Mouse (Mus musculus): ENCODE results near the gene Lrrc1. TPM values are rescaled to one million over a fixed set of nuclear protein-coding genes. Genes with fewer than 3 reads are reported as not detected.

Gene Lrrc1
- polyA plus RNA-seq, 1 experiment from 2014 or later, result 5.8 TPM

GRCm38 (mm10) chr9:77556435-77556834 is 11.8 kb upstream of the Lrrc1 start:
- WGBS, result 71% methylated on average over 9 of the region's 9 CpGs
- H3K9me3 ChIP-seq (ENCODE audit: control insufficient read depth, low read length), result no peaks in the 10 kb centered on the region
- no peaks in the 10 kb centered on the region for H3K36me3 ChIP-seq (ENCODE audit: control insufficient read depth, insufficient read depth, low read length)
- no peak overlapping the region for H3K4me2 ChIP-seq
- H3K9ac ChIP-seq (ENCODE audit: low read depth, low read length), result no peak overlapping the region
- no peak overlapping the region for H3K27ac ChIP-seq (ENCODE audit: low read depth, low read length)
- ATAC-seq (replicated peaks; ENCODE audit: low FRiP score), result no peak; the same call in 1 of the 2 replicates
- no peaks in the 10 kb centered on the region for H3K4me1 ChIP-seq (replicated peaks; ENCODE audit: control insufficient read depth, insufficient read depth, low read length)
- H3K27me3 ChIP-seq (replicated peaks; ENCODE audit: control insufficient read depth, insufficient read depth, low read length), result no peaks in the 10 kb centered on the region
- DNase-seq (ENCODE audit: low spot score), result no peak
- no peak overlapping the region for H3K4me3 ChIP-seq (ENCODE audit: low read depth, low read length)

- Histone ChIP-seq H3K4me3 (ENCODE audit: low read depth, low read length) (no peak overlapping the region), H3K27ac (ENCODE audit: low read depth, low read length) (no peak overlapping the region), H3K4me2 (no peak overlapping the region), H3K36me3 (ENCODE audit: control insufficient read depth, insufficient read depth, low read length) (no peaks in the 10 kb centered on the region), H3K9ac (ENCODE audit: low read depth, low read length) (no peak overlapping the region), H3K27me3 (replicated peaks; ENCODE audit: control insufficient read depth, insufficient read depth, low read length) (no peaks in the 10 kb centered on the region), H3K9me3 (ENCODE audit: control insufficient read depth, low read length) (no peaks in the 10 kb centered on the region), H3K4me1 (replicated peaks; ENCODE audit: control insufficient read depth, insufficient read depth, low read length) (no peaks in the 10 kb centered on the region)
- no peak for ATAC-seq (replicated peaks; ENCODE audit: low FRiP score)
- 74% methylated on average over 2 of the region's 2 CpGs for WGBS
- DNase-seq (ENCODE audit: low spot score), result no peak
Observed at GRCm38 (mm10) chr9:77553465-77553864, 8.8 kb upstream of the Lrrc1 start.

DNA sequence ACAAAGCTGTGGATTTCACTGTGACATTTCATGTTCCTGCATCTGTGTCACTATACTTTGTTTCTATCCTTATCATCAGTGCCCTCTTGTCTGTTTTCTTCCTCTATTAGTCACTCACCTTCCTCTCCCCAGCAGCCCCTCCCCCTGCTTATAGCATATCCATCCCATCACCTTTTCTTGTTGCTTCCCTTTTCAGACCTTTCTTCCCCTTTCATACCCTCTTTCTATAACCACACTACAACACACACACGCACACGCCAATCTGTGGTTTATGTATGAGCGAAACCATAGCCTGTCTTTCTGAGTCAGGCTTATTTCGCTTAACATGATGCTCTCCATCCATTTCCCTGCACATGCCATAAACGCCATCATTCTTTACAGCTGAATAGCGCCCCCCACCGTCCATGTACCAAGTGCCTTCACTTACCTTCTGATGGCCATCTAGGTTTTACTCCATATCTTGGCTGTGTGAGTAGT is 6.4 kb upstream of the Lrrc1 start:
- Histone ChIP-seq H3K27me3 (replicated peaks; ENCODE audit: control insufficient read depth, insufficient read depth, low read length) (no peaks in the 10 kb centered on the region), H3K27ac (ENCODE audit: low read depth, low read length) (no peak overlapping the region), H3K4me3 (ENCODE audit: low read depth, low read length) (no peak overlapping the region), H3K9me3 (ENCODE audit: control insufficient read depth, low read length) (no peaks in the 10 kb centered on the region), H3K9ac (ENCODE audit: low read depth, low read length) (no peak overlapping the region), H3K4me1 (replicated peaks; ENCODE audit: control insufficient read depth, insufficient read depth, low read length) (no peaks in the 10 kb centered on the region), H3K4me2 (no peak overlapping the region), H3K36me3 (ENCODE audit: control insufficient read depth, insufficient read depth, low read length) (no peaks in the 10 kb centered on the region)
- 40% methylated on average over 7 of the region's 7 CpGs for WGBS
- DNase-seq (ENCODE audit: low spot score), result no peak
- ATAC-seq (replicated peaks; ENCODE audit: low FRiP score), result no peak

DNA sequence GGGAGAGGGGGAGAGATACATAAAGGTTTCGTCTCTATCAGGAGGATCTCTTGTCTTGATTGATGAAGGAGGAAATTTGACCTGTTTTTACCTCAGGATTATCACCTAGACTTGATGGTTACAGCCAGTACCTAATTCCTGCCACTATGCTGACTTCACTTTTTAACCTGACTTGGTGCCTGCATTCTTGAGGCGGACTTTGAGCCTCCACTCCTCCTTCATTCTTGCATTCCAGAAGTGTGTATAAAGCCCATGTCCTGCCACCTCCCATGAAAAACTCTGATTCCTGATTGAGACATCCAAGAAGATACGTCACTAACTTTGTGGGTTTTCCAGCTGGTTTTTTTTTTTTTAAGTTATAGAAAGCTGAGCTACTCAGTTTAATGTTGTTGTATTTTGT is 1.3 kb upstream of the Lrrc1 start:
- Histone ChIP-seq H3K27me3 (replicated peaks; ENCODE audit: control insufficient read depth, insufficient read depth, low read length) (no peaks in the 10 kb centered on the region), H3K27ac (ENCODE audit: low read depth, low read length) (no peak overlapping the region), H3K36me3 (ENCODE audit: control insufficient read depth, insufficient read depth, low read length) (no peaks in the 10 kb centered on the region), H3K9me3 (ENCODE audit: control insufficient read depth, low read length) (no peaks in the 10 kb centered on the region), H3K4me2 (peak overlapping the region; percentile 98; the same call in 1 of the 2 replicates), H3K4me1 (replicated peaks; ENCODE audit: control insufficient read depth, insufficient read depth, low read length) (peaks cover 13% of the 10 kb centered on the region), H3K4me3 (ENCODE audit: low read depth, low read length) (no peak overlapping the region), H3K9ac (ENCODE audit: low read depth, low read length) (no peak overlapping the region)
- WGBS, result 49% methylated on average over 3 of the region's 3 CpGs
- DNase-seq (ENCODE audit: low spot score) (no peak), ATAC-seq (replicated peaks; ENCODE audit: low FRiP score) (no peak)

DNA sequence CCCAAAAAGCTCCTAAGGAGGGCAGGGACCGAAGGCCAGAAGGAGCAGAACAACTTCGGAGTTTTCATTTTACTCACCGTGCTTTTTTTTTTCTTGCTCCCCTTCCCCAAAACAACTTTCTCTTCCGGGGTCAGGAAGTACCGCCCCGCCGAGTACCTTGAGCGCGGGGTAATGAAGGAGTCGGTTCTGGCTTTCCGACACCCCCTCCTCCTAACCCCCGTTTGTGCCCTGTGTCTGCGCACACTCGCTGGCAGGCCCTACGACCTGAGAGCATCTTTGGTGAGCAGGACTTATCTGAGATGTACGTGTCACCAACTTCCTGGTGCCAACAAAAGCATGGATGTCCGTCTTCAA is 375 bp upstream of the Lrrc1 start:
- Histone ChIP-seq H3K9ac (ENCODE audit: low read depth, low read length) (peak overlapping the region; percentile 75), H3K27ac (ENCODE audit: low read depth, low read length) (no peak overlapping the region)
- ATAC-seq (replicated peaks; ENCODE audit: low FRiP score), result no peak

DNA sequence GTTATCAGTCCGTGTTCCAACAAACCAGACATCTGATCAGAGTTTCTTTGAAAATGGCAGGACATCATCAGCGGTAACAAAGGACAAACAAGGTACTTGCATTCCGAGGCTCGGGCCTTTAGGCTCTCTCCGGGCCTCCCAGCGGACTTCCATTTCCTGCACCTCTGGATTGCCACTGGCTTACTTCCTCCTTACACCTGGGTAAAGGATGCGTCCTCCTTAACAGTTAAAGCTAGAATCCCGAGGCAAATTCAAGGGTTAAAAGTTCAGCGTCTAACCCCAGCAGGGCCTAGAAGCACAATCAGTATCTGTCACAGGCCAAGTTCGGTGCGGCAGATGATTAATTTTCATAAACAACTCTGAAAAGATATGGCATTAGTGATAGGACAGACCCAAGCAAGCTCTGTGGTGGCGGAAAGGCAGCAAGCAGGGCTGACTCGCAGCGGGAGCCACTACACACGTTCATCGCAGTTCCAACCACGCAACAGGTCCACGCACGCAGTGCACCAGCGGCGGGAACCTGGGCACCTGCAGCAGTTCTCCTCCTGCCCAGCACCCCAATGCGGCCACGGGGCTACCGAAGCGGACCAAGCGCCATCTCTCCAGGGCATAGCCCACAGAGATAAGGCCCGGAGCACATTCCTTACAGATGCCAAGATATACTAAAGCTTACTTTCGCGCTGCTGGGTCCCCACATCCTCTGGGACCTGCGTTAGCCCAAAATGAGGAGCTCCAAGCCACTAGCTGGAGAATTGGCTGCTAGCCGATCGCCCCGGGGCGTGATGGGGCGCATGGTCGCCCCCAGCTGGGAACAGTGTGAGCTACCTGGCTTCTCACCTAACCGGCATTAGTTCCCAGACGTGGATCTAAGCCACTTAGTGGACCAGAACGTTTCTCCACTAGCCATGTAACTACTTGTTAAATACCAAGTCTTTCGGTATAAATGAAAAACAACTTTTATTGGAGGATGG is 1.0 kb downstream of the Lrrc1 start:
- H3K4me3 ChIP-seq (ENCODE audit: low read depth, low read length), result peak overlapping the region; percentile 81
- WGBS, result 1% methylated on average over 40 of the region's 40 CpGs
- H3K4me1 ChIP-seq (replicated peaks; ENCODE audit: control insufficient read depth, insufficient read depth, low read length), result peaks cover 13% of the 10 kb centered on the region
- DNase-seq (ENCODE audit: low spot score) (peak; percentile 63), ATAC-seq (replicated peaks; ENCODE audit: low FRiP score) (peak; percentile 60)
- no peak overlapping the region for H3K27ac ChIP-seq (ENCODE audit: low read depth, low read length)
- no peaks in the 10 kb centered on the region for H3K36me3 ChIP-seq (ENCODE audit: control insufficient read depth, insufficient read depth, low read length)
- H3K9ac ChIP-seq (ENCODE audit: low read depth, low read length), result peak overlapping the region; percentile 75
- no peaks in the 10 kb centered on the region for H3K27me3 ChIP-seq (replicated peaks; ENCODE audit: control insufficient read depth, insufficient read depth, low read length)
- H3K9me3 ChIP-seq (ENCODE audit: control insufficient read depth, low read length), result no peaks in the 10 kb centered on the region
- peak overlapping the region; percentile 98 for H3K4me2 ChIP-seq

More for the DNA sequence above, 375 bp upstream of the Lrrc1 start:
- Histone ChIP-seq H3K4me1 (replicated peaks; ENCODE audit: control insufficient read depth, insufficient read depth, low read length) (peaks cover 13% of the 10 kb centered on the region), H3K36me3 (ENCODE audit: control insufficient read depth, insufficient read depth, low read length) (no peaks in the 10 kb centered on the region), H3K27me3 (replicated peaks; ENCODE audit: control insufficient read depth, insufficient read depth, low read length) (no peaks in the 10 kb centered on the region), H3K9me3 (ENCODE audit: control insufficient read depth, low read length) (no peaks in the 10 kb centered on the region), H3K4me3 (ENCODE audit: low read depth, low read length) (peak overlapping the region; percentile 81), H3K4me2 (peak overlapping the region; percentile 98)
- WGBS, result 1% methylated on average over 17 of the region's 17 CpGs
- no peak for DNase-seq (ENCODE audit: low spot score)

DNA sequence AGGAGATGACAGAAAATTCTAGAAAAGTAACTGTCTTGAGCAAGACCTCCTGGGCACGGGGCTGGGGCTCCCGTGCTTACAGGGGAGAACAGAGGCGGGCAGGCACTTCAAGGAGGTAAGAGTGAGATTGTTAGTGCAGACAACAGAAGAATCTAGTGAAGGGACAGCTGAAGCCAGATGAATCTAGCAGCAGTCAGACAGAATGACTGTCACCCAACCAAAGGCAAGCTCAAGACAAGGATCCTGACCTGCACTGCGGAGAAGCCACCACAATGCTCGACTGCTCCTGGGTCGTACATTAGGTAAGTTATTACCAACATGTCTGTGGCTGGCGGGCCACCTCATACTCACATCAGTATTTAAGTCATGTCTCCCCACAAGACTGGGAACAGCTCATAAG is 3.1 kb downstream of the Lrrc1 start:
- Histone ChIP-seq H3K9ac (ENCODE audit: low read depth, low read length) (no peak overlapping the region), H3K4me1 (replicated peaks; ENCODE audit: control insufficient read depth, insufficient read depth, low read length) (peaks cover 18% of the 10 kb centered on the region), H3K27ac (ENCODE audit: low read depth, low read length) (no peak overlapping the region), H3K36me3 (ENCODE audit: control insufficient read depth, insufficient read depth, low read length) (no peaks in the 10 kb centered on the region), H3K4me3 (ENCODE audit: low read depth, low read length) (no peak overlapping the region), H3K9me3 (ENCODE audit: control insufficient read depth, low read length) (no peaks in the 10 kb centered on the region), H3K27me3 (replicated peaks; ENCODE audit: control insufficient read depth, insufficient read depth, low read length) (no peaks in the 10 kb centered on the region), H3K4me2 (no peak overlapping the region)
- ATAC-seq (replicated peaks; ENCODE audit: low FRiP score) (no peak), DNase-seq (ENCODE audit: low spot score) (no peak)
- 86% methylated on average over 7 of the region's 7 CpGs for WGBS

DNA sequence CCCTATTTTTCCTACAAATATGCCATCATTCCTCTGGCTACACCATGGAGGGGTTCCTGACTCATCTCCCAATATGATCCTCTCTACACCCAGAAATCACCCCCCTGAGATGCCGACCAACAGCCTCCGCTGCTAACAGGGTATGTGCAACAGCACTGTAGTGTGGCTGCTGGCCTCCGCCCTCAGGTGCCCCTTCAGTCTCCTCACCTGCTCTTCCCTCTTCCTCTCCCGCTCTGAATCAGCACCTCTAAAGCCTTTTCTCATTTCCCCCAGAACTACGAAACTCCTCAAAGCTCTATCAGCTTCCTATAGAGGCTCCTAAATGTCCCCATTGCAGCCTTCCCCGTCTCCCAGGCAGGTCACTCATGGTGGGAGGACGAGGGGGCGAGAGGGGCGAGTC is 5.4 kb downstream of the Lrrc1 start:
- Histone ChIP-seq H3K27me3 (replicated peaks; ENCODE audit: control insufficient read depth, insufficient read depth, low read length) (0 out of 2 replicates have a peak, but pooled peaks cover 3% of the 10 kb centered on the region), H3K4me3 (ENCODE audit: low read depth, low read length) (no peak overlapping the region), H3K36me3 (ENCODE audit: control insufficient read depth, insufficient read depth, low read length) (no peaks in the 10 kb centered on the region), H3K27ac (ENCODE audit: low read depth, low read length) (no peak overlapping the region), H3K9ac (ENCODE audit: low read depth, low read length) (no peak overlapping the region), H3K4me1 (replicated peaks; ENCODE audit: control insufficient read depth, insufficient read depth, low read length) (peaks cover 18% of the 10 kb centered on the region), H3K4me2 (no peak overlapping the region), H3K9me3 (ENCODE audit: control insufficient read depth, low read length) (no peaks in the 10 kb centered on the region)
- no peak for DNase-seq (ENCODE audit: low spot score)
- 87% methylated on average over 9 of the region's 9 CpGs for WGBS
- ATAC-seq (replicated peaks; ENCODE audit: low FRiP score), result no peak

DNA sequence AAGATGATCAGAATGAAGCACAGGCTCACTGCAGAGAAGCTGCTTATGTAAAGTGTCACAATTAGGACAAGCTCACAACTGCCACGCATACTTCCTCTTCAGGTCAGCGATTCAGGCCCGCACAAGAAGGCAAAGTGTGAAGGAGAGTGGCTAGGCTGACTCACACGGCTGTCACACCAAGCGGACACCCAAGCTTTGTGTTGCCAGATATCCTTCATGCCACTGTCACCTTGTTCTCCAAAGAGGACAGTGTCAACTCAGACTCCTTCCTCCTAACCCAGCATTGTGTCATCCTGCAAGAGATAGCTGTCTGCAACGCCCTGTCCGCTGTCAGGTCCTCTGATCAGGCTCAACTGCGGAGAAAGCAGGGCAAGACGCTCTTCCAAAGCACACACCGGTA is 7.3 kb downstream of the Lrrc1 start:
- Histone ChIP-seq H3K4me3 (ENCODE audit: low read depth, low read length) (no peak overlapping the region), H3K9me3 (ENCODE audit: control insufficient read depth, low read length) (no peaks in the 10 kb centered on the region), H3K4me1 (replicated peaks; ENCODE audit: control insufficient read depth, insufficient read depth, low read length) (peaks cover 11% of the 10 kb centered on the region), H3K36me3 (ENCODE audit: control insufficient read depth, insufficient read depth, low read length) (no peaks in the 10 kb centered on the region), H3K9ac (ENCODE audit: low read depth, low read length) (no peak overlapping the region), H3K27ac (ENCODE audit: low read depth, low read length) (no peak overlapping the region), H3K27me3 (replicated peaks; ENCODE audit: control insufficient read depth, insufficient read depth, low read length) (0 out of 2 replicates have a peak, but pooled peaks cover 3% of the 10 kb centered on the region), H3K4me2 (no peak overlapping the region)
- DNase-seq (ENCODE audit: low spot score) (no peak), ATAC-seq (replicated peaks; ENCODE audit: low FRiP score) (no peak)
- 53% methylated on average over 10 of the region's 10 CpGs for WGBS

All from liver, embryonic 11.5 days (tissue).